Mouse (Mus musculus) lung, embryonic 16.5 days (tissue): ENCODE measurements at regions not wholly inside any gene's neighbourhood (a gene's known extent, or its start where the extent isn't known, plus 50 kb on each side); places are given as distances from the start of the nearest gene placed in this dataset.

Experiments
- ATAC-seq: fragments of 200-750 bp; cut with Nextera tagmentation; 2 replicates; pipeline ENCODE4 v1.8.0; 2017; ENCODE audit warnings: low read depth, mild to moderate bottlenecking, moderate library complexity
- H3K27ac ChIP-seq: fragments of 300-500 bp; sonication (generic); 2 replicates; pipeline ENCODE4 v1.5.1; 2014; ENCODE audit warnings: mild to moderate bottlenecking, control low read depth, low read length
- H3K27me3 ChIP-seq: fragments of 300-500 bp; sonication (generic); 2 replicates; pipeline ENCODE4 v1.6.1; 2014; ENCODE audit warnings: low read depth, low read length, mixed read lengths; ENCODE audit not compliant: control insufficient read depth, insufficient read depth
- H3K36me3 ChIP-seq: fragments of 300-500 bp; sonication (generic); 2 replicates; pipeline ENCODE4 v1.6.1; 2014; ENCODE audit warnings: low read length; ENCODE audit not compliant: control insufficient read depth, insufficient read depth
- H3K4me1 ChIP-seq: fragments of 300-500 bp; sonication (generic); replicated peaks from 2 replicates; pipeline ENCODE4 v1.6.1; 2014; ENCODE audit warnings: low read length, mixed read lengths; ENCODE audit not compliant: control insufficient read depth, insufficient read depth
- H3K4me2 ChIP-seq: fragments of 300-500 bp; sonication (generic); 2 replicates; pipeline ENCODE4 v1.6.1; 2014; ENCODE audit warnings: low read depth, low read length, control low read depth
- H3K4me3 ChIP-seq: fragments of 300-500 bp; sonication (generic); 2 replicates; pipeline ENCODE4 v1.5.1; 2014; ENCODE audit warnings: mild to moderate bottlenecking, low read length, control low read depth
- H3K9ac ChIP-seq: fragments of 300-500 bp; sonication (generic); 2 replicates; pipeline ENCODE4 v1.6.1; 2014; ENCODE audit warnings: low read length, control low read depth
- H3K9me3 ChIP-seq: fragments of 300-500 bp; sonication (generic); 2 replicates; pipeline ENCODE4 v1.6.1; 2016; ENCODE audit warnings: low read length; ENCODE audit not compliant: control insufficient read depth
- WGBS: fragments of 180-500 bp; shearing (Covaris S2); extraction: QIAGEN DNeasy Blood & Tissue Kit; methylation state at CpG from one replicate; pipeline ENCODE4 v1.1.7; 2014; 5-methylcytosine and 5-hydroxymethylcytosine counted together

GRCm38 (mm10) chr9:84673327-84673726 is 639.2 kb upstream of the Gm11114 start:
- Histone ChIP-seq H3K9ac (no peak overlapping the region), H3K9me3 (no peaks in the 10 kb centered on the region), H3K36me3 (no peaks in the 10 kb centered on the region), H3K4me3 (no peak overlapping the region), H3K27me3 (no peaks in the 10 kb centered on the region), H3K27ac (no peak overlapping the region), H3K4me1 (no peaks in the 10 kb centered on the region), H3K4me2 (no peak overlapping the region)
- ATAC-seq = no peak
- 42% methylated on average over 3 of the region's 3 CpGs for WGBS

GRCm38 (mm10) chr9:84678416-84678815 is 634.2 kb upstream of the Gm11114 start:
- H3K4me2 ChIP-seq = no peak overlapping the region
- H3K4me3 ChIP-seq = no peak overlapping the region
- 95% methylated on average over 1 of the region's 1 CpGs for WGBS
- no peaks in the 10 kb centered on the region for H3K36me3 ChIP-seq
- no peaks in the 10 kb centered on the region for H3K4me1 ChIP-seq
- H3K9me3 ChIP-seq = no peaks in the 10 kb centered on the region
- no peak overlapping the region for H3K27ac ChIP-seq
- no peak for ATAC-seq
- no peaks in the 10 kb centered on the region for H3K27me3 ChIP-seq
- H3K9ac ChIP-seq = no peak overlapping the region

GRCm38 (mm10) chr9:84718615-84719191 is 593.9 kb upstream of the Gm11114 start:
- Histone ChIP-seq H3K9me3 (no peaks in the 10 kb centered on the region), H3K27me3 (no peaks in the 10 kb centered on the region), H3K36me3 (no peaks in the 10 kb centered on the region), H3K27ac (no peak overlapping the region), H3K4me1 (no peaks in the 10 kb centered on the region), H3K4me3 (no peak overlapping the region), H3K4me2 (no peak overlapping the region), H3K9ac (no peak overlapping the region)
- no peak for ATAC-seq
- 51% methylated on average over 3 of the region's 3 CpGs for WGBS

DNA sequence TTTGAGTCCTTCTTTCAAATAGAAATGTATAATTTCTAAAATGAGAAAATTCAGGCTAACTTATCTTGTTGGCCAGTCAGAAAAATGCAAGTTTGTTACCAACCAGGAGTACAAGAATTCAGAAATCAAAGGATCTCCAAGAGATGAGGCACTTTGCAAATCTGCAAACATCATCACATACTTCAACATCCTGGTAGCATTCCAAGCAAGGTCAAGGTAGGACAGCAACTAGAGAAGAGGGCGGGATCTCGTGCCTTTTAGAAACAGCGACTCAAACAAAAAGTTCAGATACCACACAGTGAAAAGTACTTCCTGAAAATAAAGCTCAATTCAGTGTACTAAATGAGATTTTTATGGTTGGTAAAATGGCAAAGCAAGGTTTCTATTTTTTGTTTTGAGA is 593.2 kb upstream of the Gm11114 start:
- Histone ChIP-seq H3K9me3 (no peaks in the 10 kb centered on the region), H3K4me3 (no peak overlapping the region), H3K36me3 (no peaks in the 10 kb centered on the region), H3K27ac (no peak overlapping the region), H3K27me3 (no peaks in the 10 kb centered on the region), H3K4me2 (no peak overlapping the region), H3K4me1 (no peaks in the 10 kb centered on the region), H3K9ac (no peak overlapping the region)
- ATAC-seq = no peak
- WGBS = 42% methylated on average over 3 of the region's 3 CpGs

- H3K4me3 ChIP-seq = no peak overlapping the region
- H3K27ac ChIP-seq = no peak overlapping the region
- no peak overlapping the region for H3K4me2 ChIP-seq
- no peak overlapping the region for H3K9ac ChIP-seq
- no peaks in the 10 kb centered on the region for H3K36me3 ChIP-seq
- H3K9me3 ChIP-seq = no peaks in the 10 kb centered on the region
- no peaks in the 10 kb centered on the region for H3K4me1 ChIP-seq
- H3K27me3 ChIP-seq = no peaks in the 10 kb centered on the region
- 66% methylated on average over 2 of the region's 2 CpGs for WGBS
- no peak for ATAC-seq
These were observed 592.1 kb upstream of the Gm11114 start for GRCm38 (mm10) chr9:84720454-84720853.

DNA sequence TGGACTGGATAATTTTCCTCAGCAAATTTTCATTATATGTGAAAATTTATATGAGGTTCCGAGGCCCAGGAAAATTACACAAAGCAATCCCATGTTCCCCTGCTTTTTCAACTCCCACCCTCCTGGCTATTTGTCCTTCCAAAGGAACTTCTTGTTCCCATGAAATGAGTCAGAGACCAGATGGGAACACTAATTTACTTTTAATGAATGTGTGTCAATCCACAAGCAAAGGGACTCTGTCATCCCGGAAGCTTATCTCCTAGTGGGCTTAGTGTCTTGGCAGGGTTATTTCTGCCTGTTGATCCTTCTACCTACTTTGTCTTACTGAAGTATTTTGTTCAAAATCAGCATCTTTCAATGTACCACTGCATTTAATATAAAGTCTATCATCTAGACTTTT is 573.3 kb upstream of the Gm11114 start:
- 68% methylated on average over 2 of the region's 2 CpGs for WGBS
- Histone ChIP-seq H3K27ac (no peak overlapping the region), H3K9ac (no peak overlapping the region), H3K4me3 (no peak overlapping the region), H3K4me2 (no peak overlapping the region), H3K4me1 (no peaks in the 10 kb centered on the region), H3K9me3 (no peaks in the 10 kb centered on the region), H3K27me3 (no peaks in the 10 kb centered on the region), H3K36me3 (no peaks in the 10 kb centered on the region)
- no peak for ATAC-seq

GRCm38 (mm10) chr9:84740336-84740735 is 572.2 kb upstream of the Gm11114 start:
- no peak overlapping the region for H3K4me2 ChIP-seq
- H3K9me3 ChIP-seq = no peaks in the 10 kb centered on the region
- no peak overlapping the region for H3K4me3 ChIP-seq
- no peak overlapping the region for H3K9ac ChIP-seq
- no peak for ATAC-seq
- H3K36me3 ChIP-seq = no peaks in the 10 kb centered on the region
- no peaks in the 10 kb centered on the region for H3K4me1 ChIP-seq
- WGBS = 59% methylated on average over 2 of the region's 2 CpGs
- H3K27ac ChIP-seq = no peak overlapping the region
- no peaks in the 10 kb centered on the region for H3K27me3 ChIP-seq

GRCm38 (mm10) chr9:84754332-84754731 is 558.2 kb upstream of the Gm11114 start:
- Histone ChIP-seq H3K27me3 (no peaks in the 10 kb centered on the region), H3K4me3 (no peak overlapping the region), H3K9ac (no peak overlapping the region), H3K4me2 (no peak overlapping the region), H3K36me3 (no peaks in the 10 kb centered on the region), H3K9me3 (no peaks in the 10 kb centered on the region), H3K27ac (no peak overlapping the region), H3K4me1 (no peaks in the 10 kb centered on the region)
- ATAC-seq = no peak
- 76% methylated on average over 1 of the region's 1 CpGs for WGBS

GRCm38 (mm10) chr9:84754828-84755227 is 557.7 kb upstream of the Gm11114 start:
- Histone ChIP-seq H3K36me3 (no peaks in the 10 kb centered on the region), H3K27ac (no peak overlapping the region), H3K9ac (no peak overlapping the region), H3K27me3 (no peaks in the 10 kb centered on the region), H3K4me3 (no peak overlapping the region), H3K9me3 (no peaks in the 10 kb centered on the region), H3K4me1 (no peaks in the 10 kb centered on the region), H3K4me2 (no peak overlapping the region)
- no peak for ATAC-seq
- 64% methylated on average over 2 of the region's 2 CpGs for WGBS

DNA sequence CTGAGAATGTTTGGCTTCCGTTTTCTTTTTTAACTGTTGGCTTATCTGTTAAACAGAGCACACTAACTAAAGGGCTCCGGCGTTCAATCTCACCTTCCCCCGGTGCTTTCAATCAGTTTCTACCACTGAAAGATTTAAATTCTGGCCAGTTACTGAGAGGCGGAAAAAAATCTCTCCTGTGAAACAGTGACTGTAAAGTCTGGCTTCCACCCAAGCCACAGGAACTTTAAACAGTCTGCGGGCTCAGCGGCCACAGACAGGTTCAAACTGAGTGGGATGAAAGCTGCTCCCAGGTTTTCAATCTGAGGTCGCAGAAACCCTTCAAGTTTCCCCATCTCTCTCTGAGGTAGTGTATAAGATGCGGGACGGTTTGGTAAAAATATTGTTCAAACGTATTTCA is 538.2 kb upstream of the Gm11114 start:
- Histone ChIP-seq H3K9ac (no peak overlapping the region), H3K27me3 (no peaks in the 10 kb centered on the region), H3K27ac (no peak overlapping the region), H3K36me3 (no peaks in the 10 kb centered on the region), H3K4me1 (no peaks in the 10 kb centered on the region), H3K4me2 (no peak overlapping the region), H3K4me3 (no peak overlapping the region), H3K9me3 (no peaks in the 10 kb centered on the region)
- no peak for ATAC-seq
- 46% methylated on average over 11 of the region's 11 CpGs for WGBS
